Comparison of ENCODE assay signal across 14 mouse cellular contexts in genomic region chrX:159769005-159769404, GRCm38 (mm10).
"Had no signal": no experiment of that assay in that cellular context is flagged by ENCODE, and none has a peak within 500 bp of the region (broad histone marks: within the 10 kb centered on the region; RNA-seq: fewer than 3 reads in every experiment).

No protein-coding gene starts in this region.

- H3K4me2 ChIP-seq: limb, embryonic 15.5 days; liver, embryonic 12.5 days; lung, embryonic 14.5 days; neural tube, embryonic 12.5 days had no signal

- H3K9ac ChIP-seq: limb, embryonic 15.5 days; liver, embryonic 12.5 days; lung, embryonic 14.5 days; neural tube, embryonic 12.5 days had no signal

- DNase-seq: kidney, adult 8-10 months; kidney, postnatal 25 days; lung, embryonic 14.5 days; lung, postnatal 10 days; lung, postnatal 4 days; midbrain, embryonic 14.5 days; right cerebral cortex, postnatal 25 days had no signal

- ATAC-seq: intestine, embryonic 16.5 days; liver, embryonic 12.5 days had no signal

- H3K4me3 ChIP-seq: limb, embryonic 15.5 days; liver, embryonic 12.5 days; midbrain, embryonic 10.5 days; myocyte; neural tube, embryonic 12.5 days had no signal

- H3K36me3 ChIP-seq: limb, embryonic 15.5 days; liver, embryonic 12.5 days; midbrain, embryonic 10.5 days; neural tube, embryonic 12.5 days had no signal

- H3K27me3 ChIP-seq: liver, embryonic 12.5 days; neural tube, embryonic 12.5 days had no signal

- H3K27ac ChIP-seq: limb, embryonic 15.5 days; liver, embryonic 12.5 days; midbrain, embryonic 10.5 days; neural tube, embryonic 12.5 days; stomach, postnatal 0 days had no signal

- H3K4me1 ChIP-seq: limb, embryonic 15.5 days; liver, embryonic 12.5 days; neural tube, embryonic 12.5 days had no signal

- H3K9me3 ChIP-seq: limb, embryonic 15.5 days; liver, embryonic 12.5 days; midbrain, embryonic 10.5 days; neural tube, embryonic 12.5 days had no signal
